Mouse (Mus musculus) heart, adult 2 months (tissue): Measurements from ENCODE around the gene Slc22a14. TPM values are rescaled to one million over a fixed set of nuclear protein-coding genes. Genes with fewer than 3 reads are reported as not detected.

Experiments
- DNase-seq, 2 experiments: peaks; one replicate each; pipeline ENCODE4 v3.0.0; 2021
- H3K27ac ChIP-seq: fragments of 200-600 bp; 2 replicates; pipeline ENCODE4 v1.8.1; 2022
- H3K27me3 ChIP-seq: fragments of 200-500 bp; 2 replicates; pipeline ENCODE4 v1.6.1; 2012; ENCODE audit warnings: mild to moderate bottlenecking, low read length, inconsistent platforms, mixed read lengths; ENCODE audit not compliant: control insufficient read depth, insufficient read depth
- H3K36me3 ChIP-seq: fragments of 200-500 bp; 2 replicates; pipeline ENCODE4 v1.6.1; 2012; ENCODE audit warnings: low read length, inconsistent platforms; ENCODE audit not compliant: control insufficient read depth, insufficient read depth
- H3K4me1 ChIP-seq: fragments of 200-500 bp; 2 replicates; pipeline ENCODE4 v1.6.1; 2011; ENCODE audit warnings: low read length; ENCODE audit not compliant: control insufficient read depth, insufficient read depth
- H3K4me3 ChIP-seq: fragments of 200-600 bp; 2 replicates; pipeline ENCODE4 v1.8.1; 2022
- H3K79me2 ChIP-seq: fragments of 200-500 bp; replicated peaks from 2 replicates; pipeline ENCODE4 v1.6.1; 2012; ENCODE audit warnings: mild to moderate bottlenecking, inconsistent platforms, low read length, moderate library complexity, mixed read lengths; ENCODE audit not compliant: control insufficient read depth, insufficient read depth
- H3K9ac ChIP-seq: fragments of 200-500 bp; 2 replicates; pipeline ENCODE4 v1.6.1; 2012; ENCODE audit warnings: low read depth, mild to moderate bottlenecking, control low read depth, inconsistent platforms, low read length, mixed read lengths
- CTCF ChIP-seq: fragments of 200-600 bp; IDR thresholded peaks from 2 replicates; pipeline ENCODE4 v1.8.1; 2022; ENCODE audit warnings: antibody characterized with exemption, mild to moderate bottlenecking, moderate library complexity
- EP300 ChIP-seq: fragments of 200-500 bp; IDR thresholded peaks from 2 replicates; pipeline ENCODE4 v1.6.1; 2011; ENCODE audit warnings: low read depth, low read length, control low read depth; ENCODE audit not compliant: insufficient read depth
- POLR2A ChIP-seq: fragments of 200-500 bp; IDR thresholded peaks from 2 replicates; pipeline ENCODE4 v1.6.1; 2011; ENCODE audit warnings: mild to moderate bottlenecking, low read depth, low read length, control low read depth; ENCODE audit not compliant: insufficient read depth
- WGBS: fragments of 180-500 bp; shearing (Covaris S2); methylation state at CpG from one replicate; pipeline ENCODE4 v1.1.7; 2018; 5-methylcytosine and 5-hydroxymethylcytosine counted together
- intact Hi-C: fragments of 180-260 bp; cut with DNase I; formaldehyde crosslinking; loops from one replicate; pipeline ENCODE4 v1.15.1; 2025
- polyA plus RNA-seq: library from polyadenylated mRNA; depleted of rRNA; stranded (reverse); fragments of >200 nt; gene quantifications from 2 replicates; pipeline ENCODE4 v1.2.3, GENCODE M21; 2012
- total RNA-seq, 2 experiments: library from RNA; stranded (reverse); gene quantifications; 2 replicates each; pipeline ENCODE4 v1.2.3; 2021

The Slc22a14 gene
- total and polyA plus RNA-seq, 3 experiments: 0.78 TPM; not detected in 2

GRCm38 (mm10) chr9:119143372-119143771, 222.0 kb downstream of the Slc22a14 start:
- Histone ChIP-seq H3K27ac (no peak overlapping the region), H3K4me3 (no peak overlapping the region), H3K27me3 (no peaks in the 10 kb centered on the region), H3K9ac (no peak overlapping the region), H3K4me1 (no peaks in the 10 kb centered on the region), H3K36me3 (no peaks in the 10 kb centered on the region), H3K79me2 (no peaks in the 10 kb centered on the region)
- intact Hi-C loops: no loop called here
- DNase-seq: no peak
- no peak for TF ChIP-seq EP300
- no peak for TF ChIP-seq CTCF
- 75% methylated on average over 9 of the region's 9 CpGs for WGBS

GRCm38 (mm10) chr9:119142066-119142465, 223.3 kb downstream of the Slc22a14 start:
- no peak overlapping the region for H3K4me3 ChIP-seq
- TF ChIP-seq EP300 (no peak), CTCF (no peak), POLR2A (no peak)
- no peaks in the 10 kb centered on the region for H3K4me1 ChIP-seq
- H3K27me3 ChIP-seq: no peaks in the 10 kb centered on the region
- intact Hi-C loops: no loop called here
- no peak for DNase-seq
- H3K27ac ChIP-seq: no peak overlapping the region
- 80% methylated on average over 5 of the region's 5 CpGs for WGBS
- H3K79me2 ChIP-seq: no peaks in the 10 kb centered on the region
- H3K9ac ChIP-seq: no peak overlapping the region
- H3K36me3 ChIP-seq: no peaks in the 10 kb centered on the region

- no peak for DNase-seq
- Histone ChIP-seq H3K9ac (no peak overlapping the region), H3K4me3 (no peak overlapping the region), H3K36me3 (no peaks in the 10 kb centered on the region), H3K27me3 (no peaks in the 10 kb centered on the region), H3K27ac (no peak overlapping the region), H3K79me2 (no peaks in the 10 kb centered on the region), H3K4me1 (no peaks in the 10 kb centered on the region)
- WGBS: 70% methylated on average over 2 of the region's 2 CpGs
- TF ChIP-seq EP300: no peak
- TF ChIP-seq POLR2A: no peak
- intact Hi-C loops: no loop called here
Observed at GRCm38 (mm10) chr9:119138836-119139235, 226.5 kb downstream of the Slc22a14 start.

GRCm38 (mm10) chr9:119130692-119131091, 234.7 kb downstream of the Slc22a14 start:
- WGBS: 57% methylated on average over 5 of the region's 5 CpGs
- Histone ChIP-seq H3K4me3 (no peak overlapping the region), H3K79me2 (no peaks in the 10 kb centered on the region), H3K27ac (no peak overlapping the region), H3K9ac (no peak overlapping the region), H3K4me1 (no peaks in the 10 kb centered on the region), H3K27me3 (no peaks in the 10 kb centered on the region), H3K36me3 (no peaks in the 10 kb centered on the region)
- no peak for DNase-seq
- intact Hi-C loops: no loop called here
- TF ChIP-seq POLR2A (no peak), EP300 (no peak), CTCF (no peak)

- H3K27me3 ChIP-seq: no peaks in the 10 kb centered on the region
- no peaks in the 10 kb centered on the region for H3K36me3 ChIP-seq
- no peak overlapping the region for H3K27ac ChIP-seq
- no peaks in the 10 kb centered on the region for H3K4me1 ChIP-seq
- intact Hi-C loops: no loop called here
- no peak overlapping the region for H3K9ac ChIP-seq
- no peak for TF ChIP-seq EP300
- no peak for TF ChIP-seq POLR2A
- peak; percentile 29 for TF ChIP-seq CTCF
- no peak for DNase-seq
- H3K4me3 ChIP-seq: no peak overlapping the region
- WGBS: 79% methylated on average over 12 of the region's 12 CpGs
- H3K79me2 ChIP-seq: no peaks in the 10 kb centered on the region
Observed at GRCm38 (mm10) chr9:119128436-119129181, 236.7 kb downstream of the Slc22a14 start.

GRCm38 (mm10) chr9:119122596-119123369, 242.6 kb downstream of the Slc22a14 start:
- 82% methylated on average over 18 of the region's 18 CpGs for whole genome bisulfite sequencing
- Histone ChIP-seq H3K9ac (no peak overlapping the region), H3K4me3 (no peak overlapping the region), H3K36me3 (no peaks in the 10 kb centered on the region), H3K4me1 (no peaks in the 10 kb centered on the region), H3K79me2 (no peaks in the 10 kb centered on the region), H3K27me3 (no peaks in the 10 kb centered on the region), H3K27ac (no peak overlapping the region)
- DNase-seq: no peak
- TF ChIP-seq EP300: no peak
- no peak for TF ChIP-seq CTCF
- no peak for TF ChIP-seq POLR2A
- intact Hi-C loops: no loop called here
